Mouse (Mus musculus) urinary bladder, postnatal 25 days (tissue): ENCODE results near the gene Agbl2.

Experiments used
- DNase-seq: peaks from one replicate; pipeline ENCODE4 v3.0.0; 2022; ENCODE audit warnings: low spot score

Agbl2 gene

GRCm38 (mm10) chr2:90871180-90871961 lies 88.8 kb downstream of the Agbl2 start:
- no peak for DNase-seq

GRCm38 (mm10) chr2:90874025-90874424 lies 91.5 kb downstream of the Agbl2 start:
- DNase-seq: no peak

- DNase-seq: no peak
These were observed 92.7 kb downstream of the Agbl2 start for GRCm38 (mm10) chr2:90875239-90875638.

GRCm38 (mm10) chr2:90877584-90878259 lies 95.2 kb downstream of the Agbl2 start:
- DNase-seq: no peak

- DNase-seq: no peak
These were observed 96.9 kb downstream of the Agbl2 start for GRCm38 (mm10) chr2:90879419-90879818.

GRCm38 (mm10) chr2:90880144-90880785 lies 97.7 kb downstream of the Agbl2 start:
- no peak for DNase-seq

GRCm38 (mm10) chr2:90881824-90882223 lies 99.3 kb downstream of the Agbl2 start:
- DNase-seq: no peak
